Mouse (Mus musculus) myocyte (in vitro differentiated cells): Measurements from ENCODE around the gene Itgae.

Source experiments
- CEBPB ChIP-seq: IDR thresholded peaks from 2 replicates; pipeline ENCODE4 v1.6.1; 2011; ENCODE audit warnings: mild to moderate bottlenecking, moderate library complexity; ENCODE audit not compliant: poor library complexity, insufficient read depth, severe bottlenecking
- E2F4 ChIP-seq: IDR thresholded peaks from one replicate; pipeline ENCODE4 v1.6.1; 2011; ENCODE audit warnings: mild to moderate bottlenecking, control low read depth, moderate library complexity; ENCODE audit not compliant: insufficient read depth
- MAX ChIP-seq: IDR thresholded peaks from one replicate; pipeline ENCODE4 v1.6.1; 2011; ENCODE audit warnings: low read depth, mild to moderate bottlenecking, control low read depth
- MYOD1 ChIP-seq, 3 experiments: IDR thresholded peaks; one replicate each; pipeline ENCODE4 v1.6.1; 2011; ENCODE audit warnings: control low read depth in 2 of 3, low read depth in 2 of 3, mild to moderate bottlenecking in 2 of 3, moderate library complexity in 1 of 3; ENCODE audit not compliant: insufficient read length in 2 of 3, control insufficient read depth in 1 of 3
- MYOG ChIP-seq, 3 experiments: IDR thresholded peaks; one replicate each; pipeline ENCODE4 v1.6.1; 2011; ENCODE audit warnings: control low read depth in 2 of 3, low read depth in 2 of 3, mild to moderate bottlenecking in 2 of 3; ENCODE audit not compliant: insufficient read length in 2 of 3, control insufficient read depth in 1 of 3, insufficient read depth in 1 of 3
- POLR2A ChIP-seq: IDR thresholded peaks from one replicate; pipeline ENCODE4 v1.6.1; 2011; ENCODE audit warnings: low read depth, mild to moderate bottlenecking, control low read depth, moderate library complexity; ENCODE audit not compliant: insufficient read length
- POLR2AphosphoS2 ChIP-seq: IDR thresholded peaks from one replicate; pipeline ENCODE4 v1.6.1; 2011; ENCODE audit warnings: low read depth, control low read depth; ENCODE audit not compliant: insufficient read length
- TCF12 ChIP-seq: IDR thresholded peaks from one replicate; pipeline ENCODE4 v1.6.1; 2011; ENCODE audit warnings: mild to moderate bottlenecking, control low read depth; ENCODE audit not compliant: poor library complexity, insufficient read depth, severe bottlenecking
- TCF3 ChIP-seq: IDR thresholded peaks from one replicate; pipeline ENCODE4 v1.6.1; 2011; ENCODE audit warnings: low read depth, control low read depth; ENCODE audit not compliant: insufficient read length
- USF1 ChIP-seq: IDR thresholded peaks from one replicate; pipeline ENCODE4 v1.6.1; 2011; ENCODE audit warnings: low read depth, mild to moderate bottlenecking, control low read depth, moderate library complexity

GRCm38 (mm10) chr11:73084303-73084702 is 6.1 kb upstream of the Itgae start:
- TF ChIP-seq TCF12 = no peak
- no peak for TF ChIP-seq USF1
- TF ChIP-seq POLR2AphosphoS2 = no peak
- TF ChIP-seq POLR2A = no peak
- no peak for TF ChIP-seq MYOD1 (IDR thresholded peaks at IDR 0.05; ENCODE audit: control insufficient read depth in 1 of 3, insufficient read length in 2 of 3, low read depth in 2 of 3)
- TF ChIP-seq CEBPB = no peak
- TF ChIP-seq MAX = no peak
- TF ChIP-seq MYOG (IDR thresholded peaks at IDR 0.05; ENCODE audit: control insufficient read depth in 1 of 3, insufficient read depth in 1 of 3, insufficient read length in 2 of 3, low read depth in 2 of 3) = no peak
- TF ChIP-seq TCF3 = no peak
- no peak for TF ChIP-seq E2F4
